Mouse (Mus musculus): Measurements from ENCODE around the gene Cass4.

GRCm38 (mm10) chr2:172472318-172472717 is 78.7 kb downstream of the Cass4 start, which contains the start of gene Fam209:
- TF ChIP-seq POLR2A (IDR thresholded peaks at IDR 0.05; ENCODE audit: low read depth, low read length) (no peak), CTCF (IDR thresholded peaks at IDR 0.05; ENCODE audit: extremely low read depth, insufficient read length, insufficient replicate concordance, low read depth, low read length) (no peak)

Data from small intestine, adult 2 months (tissue).